Mouse (Mus musculus): ENCODE results near the gene Lgr4. TPM values are rescaled to one million over a fixed set of nuclear protein-coding genes. Genes with fewer than 3 reads are reported as not detected.

Lgr4 gene
- polyA plus RNA-seq, 1 experiment from 2014 or later, result 28.0 TPM

- WGBS, result 57% methylated on average over 11 of the region's 11 CpGs
- peak; percentile 35; the same call in 1 of the 2 replicates for ATAC-seq (replicated peaks; ENCODE audit: low FRiP score)
- no peak overlapping the region for H3K27ac ChIP-seq
These were observed 18.4 kb downstream of the Lgr4 start for GRCm38 (mm10) chr2:109935754-109936409.

DNA sequence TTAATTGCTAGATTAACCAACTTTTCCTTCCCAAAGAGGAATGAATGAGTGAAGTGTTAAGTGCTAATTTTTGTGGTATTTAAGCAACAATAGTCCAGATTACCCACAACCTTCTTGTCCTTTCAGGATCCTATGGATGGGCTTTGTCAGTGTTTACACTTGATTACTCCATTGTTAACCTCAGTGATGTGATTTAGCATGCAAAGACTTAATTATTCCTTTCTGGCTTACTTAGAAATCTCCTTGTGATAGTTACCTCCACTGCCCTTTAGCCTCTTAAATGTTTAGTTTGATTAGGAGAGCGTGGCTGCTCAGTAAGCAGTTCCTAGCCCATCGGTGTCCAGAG is 18.9 kb downstream of the Lgr4 start:
- no peak overlapping the region for H3K27ac ChIP-seq
- WGBS, result 23% methylated on average over 2 of the region's 2 CpGs
- peaks cover 49% of the 10 kb centered on the region for H3K4me1 ChIP-seq
- H3K4me2 ChIP-seq, result no peak overlapping the region
- no peaks in the 10 kb centered on the region for H3K27me3 ChIP-seq
- peaks cover 12% of the 10 kb centered on the region; the same call in 1 of the 2 replicates for H3K36me3 ChIP-seq
- H3K9me3 ChIP-seq (replicated peaks), result no peaks in the 10 kb centered on the region
- ATAC-seq (replicated peaks; ENCODE audit: low FRiP score), result no peak
- H3K9ac ChIP-seq, result no peak overlapping the region
- no peak overlapping the region for H3K4me3 ChIP-seq (replicated peaks)

More at GRCm38 (mm10) chr2:109935754-109936409, 18.4 kb downstream of the Lgr4 start:
- Histone ChIP-seq H3K4me3 (replicated peaks) (no peak overlapping the region), H3K4me2 (no peak overlapping the region), H3K9ac (no peak overlapping the region), H3K27me3 (no peaks in the 10 kb centered on the region), H3K4me1 (peaks cover 53% of the 10 kb centered on the region), H3K9me3 (replicated peaks) (no peaks in the 10 kb centered on the region), H3K36me3 (peaks cover 12% of the 10 kb centered on the region; the same call in 1 of the 2 replicates)

DNA sequence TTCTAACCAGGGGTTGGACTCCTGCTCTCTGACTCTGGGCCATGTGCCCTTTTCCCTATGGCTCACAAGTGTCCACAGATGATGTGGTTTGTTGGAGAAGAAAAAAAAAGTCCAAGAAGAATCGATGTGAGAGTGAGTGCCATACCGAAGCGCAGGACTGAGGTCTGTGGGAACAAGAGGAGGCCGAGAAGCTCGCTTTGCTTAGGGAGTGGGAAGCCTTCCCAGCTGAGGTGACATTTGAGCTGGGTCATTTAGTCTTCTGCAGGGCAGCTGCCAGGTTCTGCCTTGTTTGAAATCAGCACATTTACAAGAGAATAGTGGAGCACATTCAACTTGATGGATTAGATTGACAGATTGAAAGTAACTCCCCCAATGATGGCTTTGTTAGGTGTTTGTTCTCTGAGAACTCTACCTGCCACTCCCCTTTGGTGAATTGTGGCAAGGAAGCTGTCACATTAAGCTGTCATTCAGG is 24.6 kb downstream of the Lgr4 start:
- WGBS, result 17% methylated on average over 5 of the region's 5 CpGs

GRCm38 (mm10) chr2:109942810-109943570 is 25.5 kb downstream of the Lgr4 start:
- H3K27me3 ChIP-seq, result no peaks in the 10 kb centered on the region
- no peaks in the 10 kb centered on the region for H3K9me3 ChIP-seq (replicated peaks)
- no peak overlapping the region for H3K4me2 ChIP-seq
- peak overlapping the region; percentile 67 for H3K27ac ChIP-seq
- 0 out of 2 replicates have a peak, but pooled peaks cover 6% of the 10 kb centered on the region for H3K36me3 ChIP-seq
- H3K9ac ChIP-seq, result no peak overlapping the region
- WGBS, result 53% methylated on average over 8 of the region's 8 CpGs
- no peak overlapping the region for H3K4me3 ChIP-seq (replicated peaks)
- peaks cover 40% of the 10 kb centered on the region for H3K4me1 ChIP-seq
- ATAC-seq (replicated peaks; ENCODE audit: low FRiP score), result no peak

More for the DNA sequence above, 24.6 kb downstream of the Lgr4 start:
- H3K4me2 ChIP-seq, result peak overlapping the region; percentile 0; the same call in 1 of the 2 replicates
- peaks cover 40% of the 10 kb centered on the region for H3K4me1 ChIP-seq
- 0 out of 2 replicates have a peak, but pooled peaks cover 7% of the 10 kb centered on the region for H3K36me3 ChIP-seq
- no peak overlapping the region for H3K9ac ChIP-seq
- H3K27me3 ChIP-seq, result no peaks in the 10 kb centered on the region
- peak; percentile 79 for ATAC-seq (replicated peaks; ENCODE audit: low FRiP score)
- H3K9me3 ChIP-seq (replicated peaks), result no peaks in the 10 kb centered on the region
- H3K4me3 ChIP-seq (replicated peaks), result no peak overlapping the region
- H3K27ac ChIP-seq, result peak overlapping the region; percentile 32

GRCm38 (mm10) chr2:109944995-109945394 is 27.5 kb downstream of the Lgr4 start:
- no peak overlapping the region for H3K4me2 ChIP-seq
- H3K9ac ChIP-seq, result no peak overlapping the region
- H3K27me3 ChIP-seq, result no peaks in the 10 kb centered on the region
- H3K36me3 ChIP-seq, result no peaks in the 10 kb centered on the region
- no peak overlapping the region for H3K27ac ChIP-seq
- ATAC-seq (replicated peaks; ENCODE audit: low FRiP score), result no peak
- H3K9me3 ChIP-seq (replicated peaks), result no peaks in the 10 kb centered on the region
- peaks cover 40% of the 10 kb centered on the region for H3K4me1 ChIP-seq
- no peak overlapping the region for H3K4me3 ChIP-seq (replicated peaks)
- WGBS, result 75% methylated on average over 9 of the region's 9 CpGs

GRCm38 (mm10) chr2:109945532-109945931 is 28.1 kb downstream of the Lgr4 start:
- WGBS, result 51% methylated on average over 4 of the region's 4 CpGs
- H3K4me2 ChIP-seq, result no peak overlapping the region
- 0 out of 2 replicates have a peak overlapping the region, but pooled peaks have one; percentile 5 for H3K27ac ChIP-seq
- no peak for ATAC-seq (replicated peaks; ENCODE audit: low FRiP score)
- no peak overlapping the region for H3K9ac ChIP-seq
- no peaks in the 10 kb centered on the region for H3K36me3 ChIP-seq
- no peaks in the 10 kb centered on the region for H3K27me3 ChIP-seq
- H3K9me3 ChIP-seq (replicated peaks), result no peaks in the 10 kb centered on the region
- H3K4me1 ChIP-seq, result peaks cover 42% of the 10 kb centered on the region
- no peak overlapping the region for H3K4me3 ChIP-seq (replicated peaks)

DNA sequence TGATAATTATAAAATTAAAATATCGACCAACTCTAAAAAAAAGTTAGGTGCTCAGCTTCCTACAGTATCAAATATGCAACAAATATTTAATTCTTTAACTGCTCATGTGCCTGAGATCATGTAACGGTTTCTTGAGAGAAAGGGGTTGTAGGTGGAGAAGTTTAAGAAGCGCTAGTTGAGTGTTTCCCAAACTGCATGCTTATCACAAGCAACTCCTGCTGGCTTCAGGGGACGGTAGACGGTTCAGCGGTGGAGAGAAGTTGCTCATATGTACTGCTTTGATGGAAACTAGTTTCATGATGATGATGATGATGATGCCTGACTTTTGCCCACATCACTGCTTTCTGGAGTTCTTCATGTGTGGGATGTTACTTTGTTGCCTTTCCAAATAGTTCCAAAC is 29.0 kb downstream of the Lgr4 start:
- no peaks in the 10 kb centered on the region for H3K36me3 ChIP-seq
- no peaks in the 10 kb centered on the region for H3K27me3 ChIP-seq
- no peak overlapping the region for H3K4me2 ChIP-seq
- H3K4me3 ChIP-seq (replicated peaks), result no peak overlapping the region
- no peak overlapping the region for H3K9ac ChIP-seq
- H3K27ac ChIP-seq, result no peak overlapping the region
- no peaks in the 10 kb centered on the region for H3K9me3 ChIP-seq (replicated peaks)
- peaks cover 43% of the 10 kb centered on the region for H3K4me1 ChIP-seq
- WGBS, result 92% methylated on average over 6 of the region's 6 CpGs
- no peak for ATAC-seq (replicated peaks; ENCODE audit: low FRiP score)

DNA sequence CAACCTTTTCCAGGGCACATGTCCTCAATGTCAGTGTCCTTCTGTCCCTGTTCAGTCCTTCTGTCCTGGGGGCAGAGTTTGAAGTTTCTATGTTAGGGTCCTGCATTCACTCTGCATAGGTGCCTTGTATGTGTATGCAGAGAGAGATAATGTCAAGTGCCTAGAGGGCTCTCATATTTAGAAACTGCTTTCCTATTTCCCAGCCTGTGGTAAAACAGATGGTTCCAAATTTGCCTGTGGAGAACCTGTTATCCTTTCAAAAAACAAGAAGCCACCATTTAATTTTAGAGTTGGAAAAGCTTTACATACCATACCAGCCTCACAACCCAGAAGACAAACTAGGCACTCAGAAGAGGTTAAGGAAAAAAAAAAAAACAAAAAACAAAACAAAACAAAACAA is 32.1 kb downstream of the Lgr4 start:
- Histone ChIP-seq H3K36me3 (no peaks in the 10 kb centered on the region), H3K4me2 (no peak overlapping the region), H3K27ac (no peak overlapping the region), H3K27me3 (no peaks in the 10 kb centered on the region), H3K4me1 (peaks cover 35% of the 10 kb centered on the region), H3K9me3 (replicated peaks) (no peaks in the 10 kb centered on the region), H3K4me3 (replicated peaks) (no peak overlapping the region), H3K9ac (no peak overlapping the region)
- ATAC-seq (replicated peaks; ENCODE audit: low FRiP score), result no peak

DNA sequence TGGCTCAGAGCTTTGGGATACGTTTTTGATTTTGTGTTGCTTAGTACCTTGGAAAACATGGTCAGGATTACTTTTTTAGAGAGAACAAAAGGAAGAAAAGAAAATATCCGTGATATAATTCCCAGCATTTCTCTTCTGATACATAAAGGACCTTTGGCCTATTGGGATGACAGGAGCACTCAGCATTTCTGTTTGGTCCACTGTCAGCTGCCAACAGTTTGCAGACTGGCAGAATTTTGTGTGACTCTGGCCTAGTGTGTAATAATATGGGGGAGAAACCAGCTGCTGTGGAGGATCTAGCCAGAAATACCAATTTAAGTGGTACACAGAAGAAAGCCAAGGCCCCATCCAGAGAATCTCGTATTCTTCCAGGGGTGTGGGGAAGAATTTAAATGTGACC is 32.9 kb downstream of the Lgr4 start:
- ATAC-seq (replicated peaks; ENCODE audit: low FRiP score), result no peak
- no peak overlapping the region for H3K4me2 ChIP-seq
- H3K4me1 ChIP-seq, result peaks cover 33% of the 10 kb centered on the region
- WGBS, result 70% methylated on average over 3 of the region's 3 CpGs
- H3K9me3 ChIP-seq (replicated peaks), result no peaks in the 10 kb centered on the region
- H3K27me3 ChIP-seq, result no peaks in the 10 kb centered on the region
- no peaks in the 10 kb centered on the region for H3K36me3 ChIP-seq
- no peak overlapping the region for H3K27ac ChIP-seq
- no peak overlapping the region for H3K4me3 ChIP-seq (replicated peaks)
- no peak overlapping the region for H3K9ac ChIP-seq

GRCm38 (mm10) chr2:109951050-109951449 is 33.6 kb downstream of the Lgr4 start:
- Histone ChIP-seq H3K4me3 (replicated peaks) (no peak overlapping the region), H3K9ac (no peak overlapping the region), H3K27me3 (no peaks in the 10 kb centered on the region), H3K4me2 (no peak overlapping the region), H3K9me3 (replicated peaks) (no peaks in the 10 kb centered on the region), H3K27ac (no peak overlapping the region), H3K36me3 (no peaks in the 10 kb centered on the region), H3K4me1 (peaks cover 29% of the 10 kb centered on the region)
- WGBS, result 88% methylated on average over 4 of the region's 4 CpGs
- no peak for ATAC-seq (replicated peaks; ENCODE audit: low FRiP score)

- Histone ChIP-seq H3K27ac (no peak overlapping the region), H3K4me1 (peaks cover 31% of the 10 kb centered on the region), H3K4me3 (replicated peaks) (no peak overlapping the region), H3K9ac (no peak overlapping the region), H3K36me3 (no peaks in the 10 kb centered on the region), H3K9me3 (replicated peaks) (no peaks in the 10 kb centered on the region), H3K27me3 (no peaks in the 10 kb centered on the region), H3K4me2 (no peak overlapping the region)
- WGBS, result 71% methylated on average over 10 of the region's 10 CpGs
- ATAC-seq (replicated peaks; ENCODE audit: low FRiP score), result 0 out of 2 replicates have a peak, but pooled peaks have one; percentile 49
These were observed 35.7 kb downstream of the Lgr4 start for GRCm38 (mm10) chr2:109953048-109953717.

GRCm38 (mm10) chr2:109953893-109954292 is 36.4 kb downstream of the Lgr4 start:
- no peak for ATAC-seq (replicated peaks; ENCODE audit: low FRiP score)
- Histone ChIP-seq H3K4me2 (no peak overlapping the region), H3K36me3 (no peaks in the 10 kb centered on the region), H3K9me3 (replicated peaks) (no peaks in the 10 kb centered on the region), H3K27me3 (no peaks in the 10 kb centered on the region), H3K4me3 (replicated peaks) (no peak overlapping the region), H3K4me1 (peaks cover 31% of the 10 kb centered on the region), H3K27ac (no peak overlapping the region), H3K9ac (no peak overlapping the region)
- WGBS, result 75% methylated on average over 4 of the region's 4 CpGs

Data from kidney, embryonic 15.5 days (tissue).